Mouse (Mus musculus) heart, adult 18-20 months (tissue): ENCODE data around the gene Tagln. TPM values are rescaled to one million over a fixed set of nuclear protein-coding genes. Genes with fewer than 3 reads are reported as not detected.

Source experiments
- DNase-seq, 2 experiments: peaks; one replicate each; pipeline ENCODE4 v3.0.0; 2021 to 2022; ENCODE audit warnings: mixed read lengths in 1 of 2
- total RNA-seq, 2 experiments: library from RNA; stranded (reverse); gene quantifications; 2 replicates each; pipeline ENCODE4 v1.2.3; 2021

Tagln gene
- total RNA-seq, 2 experiments from 2014 or later: 68.3 to 71.6 TPM

GRCm38 (mm10) chr9:45946182-45946871, 10.5 kb upstream of the Tagln start:
- no peak for DNase-seq

DNA sequence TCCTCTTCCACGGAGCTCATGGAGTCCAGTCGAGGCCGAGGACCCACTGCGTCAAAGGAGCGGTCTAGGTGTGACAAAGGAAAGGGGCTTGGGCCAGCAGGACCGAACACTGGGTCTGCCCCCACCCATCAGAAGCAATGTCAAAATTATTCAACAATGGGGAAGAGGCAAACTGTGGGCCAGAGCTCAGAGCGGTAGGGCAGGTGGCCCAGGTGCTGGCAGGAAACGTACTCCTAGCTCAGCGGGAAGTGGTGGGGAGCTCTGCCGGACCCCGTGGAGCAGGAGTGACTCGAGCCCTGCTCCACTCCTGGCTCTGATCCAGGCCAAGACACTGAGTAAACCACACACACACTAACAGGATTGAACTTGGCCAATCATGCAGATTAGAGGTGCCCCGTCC, 9.9 kb upstream of the Tagln start:
- DNase-seq: no peak

DNA sequence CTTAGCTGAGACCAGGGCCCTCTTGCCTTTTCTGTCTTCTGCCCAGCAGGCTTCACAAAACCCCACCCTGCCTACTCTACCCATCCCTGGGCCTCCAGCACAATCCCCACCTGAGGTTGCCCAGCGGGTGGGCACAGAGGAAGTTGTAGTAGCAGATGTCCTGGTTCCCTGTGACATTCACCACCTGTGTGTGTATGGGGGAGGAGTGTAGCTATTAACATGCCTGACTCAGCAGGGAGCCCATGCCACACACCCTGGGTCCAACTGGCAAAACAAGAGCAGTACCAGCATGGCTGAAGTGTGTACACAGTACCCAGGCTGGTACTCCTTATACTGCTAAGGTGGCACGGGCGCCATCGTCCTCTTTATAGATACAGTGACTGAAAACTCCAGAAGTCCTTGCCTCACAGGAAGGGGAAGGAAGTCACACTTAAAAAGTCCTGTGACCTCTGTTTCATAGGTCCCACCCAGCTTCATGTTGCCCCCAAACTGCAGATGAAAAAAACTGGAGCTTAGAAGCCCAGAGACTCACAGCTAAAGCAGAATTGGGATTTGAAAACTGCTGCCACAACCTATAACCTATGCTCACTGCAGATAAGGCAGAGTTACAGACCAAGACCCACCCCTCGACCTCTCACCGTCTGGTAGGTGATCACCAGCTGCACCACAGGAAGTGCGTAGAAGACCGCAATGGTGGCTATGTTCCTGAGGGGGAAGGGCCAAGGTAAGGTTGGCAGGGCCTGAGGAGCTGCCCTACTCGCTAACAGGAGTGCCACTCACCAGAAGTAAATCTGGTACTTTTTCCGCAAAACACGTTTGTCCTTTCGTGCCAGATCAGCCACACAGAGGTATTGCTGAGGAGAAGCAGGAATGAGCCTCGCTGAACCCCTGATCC, 8.9 kb upstream of the Tagln start:
- no peak for DNase-seq

GRCm38 (mm10) chr9:45943628-45944505, 8.0 kb upstream of the Tagln start:
- DNase-seq: no peak

- no peak for DNase-seq
Measured at GRCm38 (mm10) chr9:45942916-45943315, 7.1 kb upstream of the Tagln start.

DNA sequence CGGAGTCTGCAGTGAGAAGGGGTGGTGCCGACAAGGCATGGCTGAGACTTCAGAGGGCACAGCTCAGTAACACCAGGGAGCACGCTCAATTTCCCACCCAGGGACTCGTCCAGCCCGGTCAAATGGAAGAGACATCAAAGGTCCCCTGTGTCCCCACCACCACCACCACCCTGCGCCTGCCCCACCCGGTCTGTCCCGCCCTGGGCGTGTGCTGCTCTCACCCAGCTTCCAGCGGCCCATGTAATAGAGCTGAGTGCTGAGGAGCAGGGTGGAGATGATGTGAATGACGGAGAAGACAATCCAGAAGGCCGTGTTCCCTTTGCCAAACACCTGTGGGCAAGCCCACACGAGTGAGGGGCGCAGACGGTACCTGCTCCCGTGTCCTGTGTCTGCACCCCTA, 6.6 kb upstream of the Tagln start:
- DNase-seq: no peak

- no peak for DNase-seq
Measured at GRCm38 (mm10) chr9:45941329-45941888, 5.6 kb upstream of the Tagln start.

GRCm38 (mm10) chr9:45939794-45940193, 3.9 kb upstream of the Tagln start:
- DNase-seq: no peak

- DNase-seq: no peak
Measured at GRCm38 (mm10) chr9:45938952-45939637, 3.2 kb upstream of the Tagln start.

DNA sequence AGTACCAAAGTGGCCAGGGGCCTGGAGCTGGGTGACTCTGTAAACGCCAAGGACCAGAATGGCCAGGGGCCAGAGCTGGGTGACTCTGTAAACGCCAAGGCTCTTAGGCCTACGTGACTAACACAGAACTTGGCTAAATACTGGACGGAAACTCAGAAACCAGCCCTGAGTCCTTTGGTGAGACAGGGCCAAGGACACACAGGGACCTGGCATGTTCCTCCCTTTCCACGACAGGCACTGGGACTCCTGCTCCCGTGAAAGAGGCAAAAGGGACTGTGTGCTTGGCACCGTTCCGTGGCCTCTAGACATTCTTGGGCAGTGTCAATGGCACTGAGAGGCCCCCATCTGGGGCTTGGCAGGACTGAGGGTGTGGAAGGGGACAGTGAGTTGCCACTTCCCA, 2.2 kb upstream of the Tagln start:
- peak; percentile 57 to 74 for DNase-seq

- DNase-seq: peak; percentile 73 to 81
Measured at GRCm38 (mm10) chr9:45936883-45937282, 1.0 kb upstream of the Tagln start.

DNA sequence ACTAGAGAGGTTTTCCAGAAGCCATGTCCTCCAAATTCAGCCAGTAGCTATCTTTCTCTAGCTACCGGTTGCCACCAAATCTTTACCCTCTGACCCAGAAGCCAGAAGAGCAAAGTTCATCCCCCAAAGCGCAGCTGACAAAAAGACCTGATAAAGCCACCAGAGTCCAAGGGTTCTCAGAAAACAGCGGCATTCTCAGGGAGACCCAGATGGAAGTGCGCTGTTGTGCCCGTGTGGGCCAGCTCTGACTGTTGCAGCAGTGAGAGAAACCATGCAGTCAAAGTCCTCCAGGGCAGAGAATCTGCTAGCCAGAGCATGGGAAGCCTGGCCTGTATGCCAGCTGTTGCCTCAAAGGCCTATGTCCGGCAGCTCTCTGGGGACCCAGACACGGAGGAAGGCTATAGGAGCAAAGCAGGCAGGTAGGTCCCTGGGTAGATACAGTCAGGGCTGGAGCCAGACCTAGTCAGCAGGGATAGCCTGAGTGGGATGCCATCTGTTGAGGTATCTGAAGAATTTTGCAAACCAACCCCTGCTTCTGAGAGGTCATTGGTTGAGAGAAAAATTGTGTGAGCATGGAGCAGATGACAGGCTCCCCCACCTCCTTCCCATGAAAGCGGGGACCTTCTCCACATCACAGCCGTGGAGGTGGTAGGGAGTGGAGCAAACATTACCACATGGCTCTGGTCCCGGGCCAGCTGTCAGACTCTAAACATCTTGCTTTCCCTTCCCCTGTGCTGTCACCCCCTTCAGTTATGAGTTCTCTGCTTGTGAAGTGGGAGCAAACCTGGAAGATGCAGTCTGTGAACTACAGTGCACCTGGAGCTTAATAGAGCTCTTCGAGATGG, 3.1 kb downstream of the Tagln start:
- DNase-seq: no peak

- DNase-seq: peak in 1 of 2 experiments; percentile 39
Measured at GRCm38 (mm10) chr9:45931958-45932357, 3.9 kb downstream of the Tagln start.

DNA sequence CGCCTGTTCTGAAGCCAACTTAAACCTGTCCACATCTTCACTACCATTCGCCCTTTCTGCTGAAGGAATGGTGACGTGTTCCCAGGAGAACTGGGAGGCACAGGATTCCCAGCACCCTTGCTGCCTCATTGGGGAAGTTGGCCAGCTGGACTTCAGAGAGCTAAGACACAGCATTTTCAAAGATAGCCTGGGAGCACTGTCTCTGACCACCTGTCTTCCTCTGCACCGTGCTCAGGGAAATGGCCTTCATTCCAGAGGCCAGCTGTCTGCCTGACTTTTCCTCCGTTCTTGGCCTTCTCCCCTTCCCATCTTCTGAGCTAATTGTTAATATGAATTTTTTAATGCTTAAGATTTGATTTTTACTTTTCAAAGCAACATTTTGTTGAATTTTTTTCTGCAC, 6.6 kb downstream of the Tagln start:
- DNase-seq: no peak

- no peak for DNase-seq
Measured at GRCm38 (mm10) chr9:45919895-45920294, 16.0 kb downstream of the Tagln start.

- peak; percentile 64 to 77 for DNase-seq
Measured at GRCm38 (mm10) chr9:45917041-45917934, 18.6 kb downstream of the Tagln start.

- no peak for DNase-seq
Measured at GRCm38 (mm10) chr9:45915659-45916058, 20.2 kb downstream of the Tagln start.

DNA sequence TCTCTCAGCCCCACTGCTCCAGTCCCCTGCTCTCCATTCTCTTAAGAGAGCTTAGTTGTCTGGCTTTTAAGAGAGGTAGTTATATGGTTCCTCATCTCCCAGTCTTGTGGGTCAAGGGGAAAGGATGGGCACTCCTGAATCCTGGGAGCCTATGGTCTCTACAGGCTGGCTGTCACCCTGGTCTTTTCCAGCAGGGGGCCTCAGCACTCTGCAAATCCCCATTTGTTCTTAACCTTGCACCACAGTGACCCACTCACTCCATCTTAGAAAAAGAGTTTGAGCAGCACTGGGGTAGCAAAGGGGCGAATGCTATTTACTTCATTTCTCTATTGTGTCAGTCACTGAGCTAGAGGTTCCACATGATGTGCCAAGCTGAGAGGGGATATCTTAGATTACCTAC, 24.2 kb downstream of the Tagln start:
- peak; percentile 41 to 79 for DNase-seq

DNA sequence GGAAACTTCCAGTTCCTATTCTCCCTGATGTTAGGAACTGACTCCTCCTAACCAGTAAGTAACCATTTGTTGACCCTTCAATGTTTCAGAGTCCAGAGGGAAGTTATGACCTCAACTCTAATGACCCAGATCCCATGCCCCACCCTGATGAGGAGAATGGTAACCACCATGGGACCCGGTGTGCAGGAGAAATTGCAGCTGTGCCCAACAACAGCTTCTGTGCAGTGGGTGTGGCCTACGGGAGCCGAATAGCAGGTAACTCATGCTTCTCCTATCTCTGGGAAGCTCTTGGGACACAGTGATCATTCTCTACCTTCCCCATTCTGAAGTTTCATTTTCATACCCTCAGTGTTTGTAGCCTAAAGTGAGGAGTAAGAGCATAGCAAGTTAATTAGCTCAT, 24.9 kb downstream of the Tagln start:
- no peak for DNase-seq

DNA sequence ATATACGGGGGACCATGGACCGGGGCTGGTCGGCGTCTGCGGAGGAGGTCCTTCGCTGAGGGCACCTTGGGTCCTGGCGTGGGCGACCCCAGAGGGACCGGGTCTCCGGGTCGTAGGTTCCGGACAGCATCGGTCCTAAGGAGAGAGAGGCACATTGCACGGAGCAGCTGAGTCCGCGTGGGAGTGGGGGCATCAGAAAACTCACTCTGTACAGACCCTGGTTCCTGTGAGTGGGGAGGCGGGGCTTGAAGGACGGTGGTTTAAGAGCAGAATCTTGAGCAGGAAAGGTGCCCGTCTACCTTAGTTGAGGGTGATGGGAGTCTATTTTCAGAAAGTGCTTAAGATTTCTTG, 28.8 kb downstream of the Tagln start:
- no peak for DNase-seq
